Mouse (Mus musculus) v-Abl transformed pro-B cells (cell line): Measurements from ENCODE around the gene Olfr373.

Experiments used
- in situ Hi-C, 2 experiments: fragments of 400-800 bp; cut with MboI; formaldehyde crosslinking; loops; one replicate each; pipeline ENCODE4 v1.15.1; 2025; ENCODE audit not compliant: unreplicated experiment in 2 of 2

Gene Olfr373

GRCm38 (mm10) chr8:72132417-72132816 is 49.4 kb downstream of the Olfr373 start:
- in situ Hi-C loops: loop anchor here (10.0 kb wide), 1 partner anchor 88 kb away; the partner anchor contains the start of gene Olfr372 (in 2 of the 2)

DNA sequence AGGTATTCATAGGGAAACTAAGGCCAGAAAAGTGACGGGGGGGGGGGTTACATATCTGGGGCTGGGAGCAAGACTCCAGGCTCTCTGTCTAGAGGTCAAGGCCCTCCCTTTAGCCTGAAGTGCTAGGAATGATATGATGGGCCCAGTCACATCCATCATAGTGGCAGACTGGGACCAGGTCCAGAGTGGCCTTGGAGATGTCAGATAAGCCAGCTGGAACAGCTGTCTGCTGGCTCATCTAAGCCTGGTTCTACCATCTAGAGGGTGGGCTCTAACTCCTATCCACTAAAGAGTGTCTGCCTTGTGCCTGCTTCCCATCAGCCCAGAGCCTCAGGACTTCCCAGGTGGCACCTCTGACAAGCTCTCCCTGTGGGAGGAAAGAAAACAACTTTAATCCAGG is 49.9 kb downstream of the Olfr373 start:
- in situ Hi-C loops: loop anchor here (10.0 kb wide), 1 partner anchor 88 kb away; the partner anchor contains the start of gene Olfr372 (in 2 of the 2)

DNA sequence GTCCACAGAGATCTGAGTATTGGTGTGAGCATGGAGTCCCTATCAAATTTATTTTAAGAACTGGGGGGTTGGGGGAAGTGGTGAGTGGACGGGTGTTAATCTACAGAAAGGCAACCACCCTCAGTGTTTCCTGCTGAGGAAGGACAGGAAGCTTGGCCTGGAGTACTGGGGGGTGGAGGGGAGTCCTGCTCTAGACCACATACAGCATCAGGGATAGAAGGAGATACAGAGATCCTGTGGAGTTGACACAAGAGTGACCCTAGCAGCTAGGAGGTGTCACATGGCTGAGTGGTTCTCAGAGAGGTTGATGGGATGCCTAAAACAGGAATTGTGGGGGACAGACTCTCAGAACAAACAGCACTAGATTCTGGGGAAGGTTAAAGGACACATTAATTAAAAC is 50.5 kb downstream of the Olfr373 start:
- in situ Hi-C loops: loop anchor here (10.0 kb wide), 1 partner anchor 89 kb away; the partner anchor contains the start of gene Olfr372 (in 2 of the 2)

GRCm38 (mm10) chr8:72134756-72135445 is 51.9 kb downstream of the Olfr373 start, which contains the start of gene Tpm4:
TSS of gene Tpm4 (plus strand) at chr8:72134975.
- in situ Hi-C loops: loop anchor here (10.0 kb wide), 1 partner anchor 90 kb away; the partner anchor contains the start of gene Olfr372 (in 2 of the 2)

DNA sequence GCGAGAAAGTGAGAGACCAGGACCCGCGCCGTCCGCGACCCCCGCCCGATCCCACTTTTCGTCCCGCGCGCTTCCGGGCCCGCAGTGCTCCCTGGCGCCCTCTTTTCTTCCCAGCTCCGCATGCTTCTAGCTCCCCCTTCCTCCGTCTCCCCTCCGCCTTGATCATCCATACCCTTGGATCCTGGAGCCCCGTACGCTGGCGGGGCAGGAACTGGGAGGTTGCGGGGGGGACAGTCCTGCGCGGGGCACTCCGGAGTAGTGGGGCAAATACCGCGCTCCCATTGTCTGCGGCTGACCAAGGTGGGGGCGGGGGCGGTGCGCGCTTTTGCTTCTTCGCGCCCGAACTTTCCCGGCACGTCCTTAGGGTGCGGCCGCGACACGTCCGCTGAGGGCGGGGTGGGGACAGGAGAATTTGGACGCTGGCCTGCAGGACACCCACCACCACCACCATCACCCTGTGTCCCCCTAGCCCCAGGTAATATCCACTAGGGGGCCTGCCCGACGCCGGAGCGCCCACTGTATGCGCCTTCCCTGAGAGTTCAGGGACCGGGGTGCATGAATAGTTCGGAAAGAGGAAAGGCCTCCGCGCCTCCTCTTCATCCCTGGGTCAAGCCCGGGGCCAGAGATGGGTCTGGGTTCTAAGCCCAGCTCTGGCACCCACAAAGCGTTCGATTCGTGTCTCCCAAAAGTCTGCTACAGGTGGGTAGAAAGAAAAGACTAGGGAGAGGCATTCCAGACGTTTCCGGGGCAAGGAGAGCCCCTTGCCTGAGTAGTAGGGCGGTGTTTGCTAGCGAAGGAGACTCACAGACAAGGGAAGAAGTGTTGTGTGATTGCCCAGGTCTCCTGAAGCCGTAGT is 52.7 kb downstream of the Olfr373 start:
- in situ Hi-C loops: loop anchor here (10.0 kb wide), 1 partner anchor 91 kb away; the partner anchor contains the start of gene Olfr372 (in 2 of the 2)

- in situ Hi-C loops: loop anchor here (10.0 kb wide), 1 partner anchor 92 kb away; the partner anchor contains the start of gene Olfr372 (in 2 of the 2)
These were observed 53.5 kb downstream of the Olfr373 start for GRCm38 (mm10) chr8:72136302-72136978.

DNA sequence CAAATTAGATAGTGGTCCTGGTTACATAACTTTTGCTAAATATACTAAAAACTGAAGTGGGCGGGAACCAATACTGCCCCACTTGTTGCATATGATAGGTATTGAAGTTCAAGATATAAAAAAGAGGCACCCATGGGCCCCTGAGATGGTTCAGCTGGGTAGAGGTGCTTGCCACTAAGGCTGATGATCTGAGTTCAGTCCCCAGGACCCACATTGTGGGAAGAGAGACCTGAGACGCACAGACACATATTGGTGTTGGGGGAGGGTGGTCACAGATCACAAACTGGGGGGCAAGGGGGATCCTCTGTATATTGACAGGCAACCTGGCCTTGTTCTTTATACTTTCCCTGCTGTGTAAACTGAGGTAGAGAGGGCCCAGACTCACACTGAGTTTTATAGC is 54.5 kb downstream of the Olfr373 start:
- in situ Hi-C loops: loop anchor here (10.0 kb wide), 1 partner anchor 93 kb away; the partner anchor contains the start of gene Olfr372 (in 2 of the 2)

- in situ Hi-C loops: loop anchor here (10.0 kb wide), 1 partner anchor 94 kb away; the partner anchor contains the start of gene Olfr372 (in 2 of the 2)
These were observed 55.5 kb downstream of the Olfr373 start for GRCm38 (mm10) chr8:72138456-72138855.

DNA sequence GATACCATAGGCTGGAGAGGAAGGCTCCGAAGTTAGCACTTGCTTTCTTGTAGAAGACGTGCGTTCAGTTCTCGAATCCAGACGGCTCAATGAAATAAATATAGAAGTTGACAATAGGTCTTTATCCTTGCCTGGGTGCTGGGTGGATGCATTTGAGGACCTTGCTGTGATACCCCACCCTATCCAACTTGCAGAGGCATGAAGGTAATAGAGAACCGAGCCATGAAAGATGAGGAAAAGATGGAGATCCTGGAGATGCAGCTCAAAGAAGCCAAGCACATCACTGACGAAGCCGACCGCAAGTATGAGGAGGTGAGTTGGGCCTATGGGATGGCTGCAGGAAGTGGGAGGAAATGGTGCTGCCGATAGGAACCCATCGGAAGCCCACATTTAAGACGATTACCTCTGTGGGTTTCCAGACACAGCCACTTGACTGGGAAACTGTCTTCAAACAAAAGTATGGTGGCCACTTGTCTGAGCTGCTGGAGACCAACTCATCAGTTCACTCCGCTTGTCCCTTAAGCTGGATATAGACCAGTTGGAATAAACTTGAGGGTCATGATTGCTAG is 60.4 kb downstream of the Olfr373 start:
- in situ Hi-C loops: no loop called here

GRCm38 (mm10) chr8:72144345-72144975 is 61.5 kb downstream of the Olfr373 start:
- in situ Hi-C loops: no loop called here

GRCm38 (mm10) chr8:72145511-72145910 is 62.5 kb downstream of the Olfr373 start:
- in situ Hi-C loops: no loop called here

GRCm38 (mm10) chr8:72146056-72146455 is 63.1 kb downstream of the Olfr373 start:
- in situ Hi-C loops: no loop called here

- in situ Hi-C loops: no loop called here
These were observed 63.6 kb downstream of the Olfr373 start for GRCm38 (mm10) chr8:72146556-72146955.

GRCm38 (mm10) chr8:72147266-72147665 is 64.3 kb downstream of the Olfr373 start:
- in situ Hi-C loops: no loop called here

DNA sequence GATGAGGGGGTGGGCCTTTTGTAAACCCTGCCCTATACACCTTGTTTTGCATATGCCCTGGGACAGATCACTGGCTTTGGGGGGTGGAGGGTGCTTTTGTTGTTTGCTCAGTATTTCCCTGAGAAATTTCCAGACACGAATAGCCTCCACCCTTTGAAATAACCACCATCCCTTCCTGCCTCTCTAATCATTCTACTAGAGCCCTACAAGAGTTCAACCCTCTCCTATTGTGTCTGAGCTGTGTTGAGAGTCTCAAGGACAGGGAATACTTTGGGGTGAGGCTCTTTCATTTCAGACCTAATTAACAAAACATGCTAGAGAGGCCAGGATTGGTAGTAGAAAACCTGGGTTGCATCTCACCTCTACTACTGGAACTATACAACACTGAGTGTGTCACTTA is 66.1 kb downstream of the Olfr373 start:
- in situ Hi-C loops: no loop called here

GRCm38 (mm10) chr8:72151418-72152078 is 68.6 kb downstream of the Olfr373 start:
- in situ Hi-C loops: no loop called here
